22 mouse cellular contexts compared by ENCODE assay signal in the genomic region with DNA sequence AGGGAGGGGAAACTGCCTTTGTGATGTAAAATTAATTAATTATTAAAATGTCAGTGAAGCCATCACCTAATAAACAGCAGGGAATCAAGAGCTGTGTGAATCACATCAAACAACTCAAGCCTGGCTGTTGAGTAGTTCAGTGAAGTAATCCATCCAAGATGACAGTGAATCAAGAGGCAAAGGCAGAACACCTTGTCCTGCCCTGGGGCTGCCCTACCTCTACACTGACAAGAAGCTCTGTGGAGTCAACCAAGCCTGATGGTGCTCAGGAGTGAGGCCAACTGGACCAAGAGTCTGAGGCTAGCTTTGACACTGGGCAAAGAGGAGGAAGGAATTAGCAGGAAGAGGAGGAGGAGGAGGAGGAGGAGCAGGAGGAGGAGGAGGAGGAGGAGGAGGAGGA. TPM values are rescaled to one million over a fixed set of nuclear protein-coding genes. Genes with fewer than 3 reads are reported as not detected.
DNase-seq lines count a peak whose midpoint lies in the region; ATAC-seq and TF ChIP-seq lines count a peak whose summit lies in the region.
"Had no signal": no experiment of that assay in that cellular context is flagged by ENCODE, and none has a peak within 500 bp of the region (broad histone marks: within the 10 kb centered on the region; RNA-seq: fewer than 3 reads in every experiment).

No protein-coding gene starts in this region.

- 0 out of 2 replicates have a peak, but pooled peaks have one; percentile 31 for ATAC-seq in limb, embryonic 12.5 days (ENCODE audit: insufficient number of reproducible peaks, insufficient read depth, low FRiP score, low TSS enrichment, low read depth)
- ATAC-seq in megakaryocyte, adult 5-6 weeks (ENCODE audit: poor library complexity, severe bottlenecking) = peak; percentile 11; the same call in 1 of the 2 replicates
- ATAC-seq: forebrain, embryonic 16.5 days had no signal

- H3K4me2 ChIP-seq in limb, embryonic 12.5 days = no peak overlapping the region
- H3K4me2 ChIP-seq: embryonic facial prominence, embryonic 15.5 days; hindbrain, embryonic 14.5 days had no signal

- DNase-seq in limb, embryonic 10.5 days (ENCODE audit: low spot score) = no peak
- DNase-seq in 416B (ENCODE audit: low read depth) = peak; percentile 15
- DNase-seq in gastrocnemius, adult 18-20 months (ENCODE audit: low spot score) = no peak
- DNase-seq: adrenal gland, adult 8-10 months; adrenal gland, postnatal 36 days; cerebellum, adult 11 months; cerebellum, adult 8-10 months; cerebellum, postnatal 14 days; embryo, embryonic 11 days; gastrocnemius, adult 2 months; gastrocnemius, postnatal 25 days; heart, adult 18-20 months; heart, postnatal 10 days had no signal

- H3K4me3 ChIP-seq in limb, embryonic 12.5 days (replicated peaks) = no peak overlapping the region
- no peak overlapping the region for H3K4me3 ChIP-seq in limb, embryonic 10.5 days
- H3K4me3 ChIP-seq in bone marrow macrophage, adult 2 months (ENCODE audit: insufficient read depth, low read length) = no peak overlapping the region
- H3K4me3 ChIP-seq: embryonic facial prominence, embryonic 15.5 days; erythroblast, embryonic 14.5 days; gastrocnemius, adult 2 months; heart, embryonic 10.5 days; hindbrain, embryonic 10.5 days had no signal

- no peak for TF ChIP-seq CTCF in bone marrow macrophage, adult 2 months (IDR thresholded peaks at IDR 0.05; ENCODE audit: low read depth, low read length)

- H3K9ac ChIP-seq in limb, embryonic 12.5 days (replicated peaks) = no peak overlapping the region
- H3K9ac ChIP-seq: embryonic facial prominence, embryonic 15.5 days; hindbrain, embryonic 14.5 days had no signal

- H3K4me1 ChIP-seq in limb, embryonic 12.5 days (replicated peaks) = peaks cover 3% of the 10 kb centered on the region; the same call in 1 of the 2 replicates
- H3K4me1 ChIP-seq in limb, embryonic 10.5 days = peaks cover 9% of the 10 kb centered on the region
- peaks cover 42% of the 10 kb centered on the region for H3K4me1 ChIP-seq in bone marrow macrophage, adult 2 months (ENCODE audit: control insufficient read depth, insufficient read depth, low read length)
- H3K4me1 ChIP-seq: embryonic facial prominence, embryonic 15.5 days; heart, embryonic 10.5 days had no signal

- no peak overlapping the region for H3K27ac ChIP-seq in limb, embryonic 12.5 days
- no peak overlapping the region for H3K27ac ChIP-seq in limb, embryonic 10.5 days
- H3K27ac ChIP-seq in bone marrow macrophage, adult 2 months (ENCODE audit: insufficient read depth, low read depth, low read length) = peak overlapping the region; percentile 69
- H3K27ac ChIP-seq: embryonic facial prominence, embryonic 15.5 days; gastrocnemius, adult 2 months; heart, embryonic 10.5 days; hindbrain, embryonic 10.5 days; hindbrain, embryonic 14.5 days had no signal

- H3K27me3 ChIP-seq in limb, embryonic 12.5 days = no peaks in the 10 kb centered on the region
- no peaks in the 10 kb centered on the region for H3K27me3 ChIP-seq in limb, embryonic 10.5 days (ENCODE audit: low read depth, poor library complexity, severe bottlenecking)
- H3K27me3 ChIP-seq: embryonic facial prominence, embryonic 15.5 days had no signal

- TF ChIP-seq POLR2A in bone marrow macrophage, adult 2 months (IDR thresholded peaks at IDR 0.05; ENCODE audit: borderline replicate concordance, low read depth, low read length) = no peak

- H3K9me3 ChIP-seq in limb, embryonic 12.5 days = no peaks in the 10 kb centered on the region
- no peaks in the 10 kb centered on the region for H3K9me3 ChIP-seq in limb, embryonic 10.5 days (replicated peaks)
- H3K9me3 ChIP-seq: embryonic facial prominence, embryonic 15.5 days; heart, embryonic 10.5 days; hindbrain, embryonic 10.5 days had no signal

- no peaks in the 10 kb centered on the region for H3K36me3 ChIP-seq in limb, embryonic 12.5 days
- no peaks in the 10 kb centered on the region for H3K36me3 ChIP-seq in limb, embryonic 10.5 days
- H3K36me3 ChIP-seq: embryonic facial prominence, embryonic 15.5 days; heart, embryonic 10.5 days; hindbrain, embryonic 10.5 days had no signal

RNA-seq across cellular contexts. Expression of a gene that starts 32.2 kb away (rescaled TPM):
- 55.3 and 58.1 TPM in 2 replicates for polyA plus RNA-seq in limb, embryonic 12.5 days (2016; fragmentation: Nextera tagmentation; extraction: Ambion mirVana)
- 32.1 and 42.8 TPM in 2 replicates for polyA plus RNA-seq in limb, embryonic 10.5 days (2016; fragmentation: Nextera tagmentation; extraction: Ambion mirVana)
- polyA plus RNA-seq in bone marrow macrophage, adult 2 months (2012; ENCODE audit: insufficient read depth, insufficient read length, missing spikeins) = 18.7 and 19.3 TPM in 2 replicates
- 18.2 and 20.4 TPM in 2 replicates for total RNA-seq in megakaryocyte, adult 5-6 weeks (2015)
- 20.1 and 22.7 TPM in 2 replicates for total RNA-seq in megakaryocyte, adult 5-6 weeks (2017)
- total RNA-seq in gastrocnemius, adult 18-20 months (2021) = 10 to 100 TPM; 36.0 to 41.7 TPM
